Mouse (Mus musculus): ENCODE results near the gene BC017158.

The BC017158 gene

GRCm38 (mm10) chr7:128309776-128310175 is 11.8 kb upstream of the BC017158 start:
- in situ Hi-C loops (cut with MboI; ENCODE audit: low sequenced_read_pairs), result no loop called here

- in situ Hi-C loops (cut with MboI; ENCODE audit: low sequenced_read_pairs), result no loop called here
Measured at GRCm38 (mm10) chr7:128309216-128309615, 11.2 kb upstream of the BC017158 start.

- in situ Hi-C loops (cut with MboI; ENCODE audit: low sequenced_read_pairs), result no loop called here
Measured at GRCm38 (mm10) chr7:128307851-128308250, 9.9 kb upstream of the BC017158 start.

- in situ Hi-C loops (cut with MboI; ENCODE audit: low sequenced_read_pairs), result no loop called here
Measured at GRCm38 (mm10) chr7:128304907-128305306, 6.9 kb upstream of the BC017158 start.

- in situ Hi-C loops (cut with MboI; ENCODE audit: low sequenced_read_pairs), result no loop called here
Measured at GRCm38 (mm10) chr7:128304198-128304597, 6.2 kb upstream of the BC017158 start.

- in situ Hi-C loops (cut with MboI; ENCODE audit: low sequenced_read_pairs), result no loop called here
Measured at GRCm38 (mm10) chr7:128302151-128302550, 4.2 kb upstream of the BC017158 start.

GRCm38 (mm10) chr7:128300952-128301351 is 3.0 kb upstream of the BC017158 start:
- in situ Hi-C loops (cut with MboI; ENCODE audit: low sequenced_read_pairs), result no loop called here

GRCm38 (mm10) chr7:128298481-128299342 is 742 bp upstream of the BC017158 start:
- in situ Hi-C loops (cut with MboI; ENCODE audit: low sequenced_read_pairs), result no loop called here

- in situ Hi-C loops (cut with MboI; ENCODE audit: low sequenced_read_pairs), result no loop called here
Measured at GRCm38 (mm10) chr7:128297291-128297616, 716 bp downstream of the BC017158 start.

- in situ Hi-C loops (cut with MboI; ENCODE audit: low sequenced_read_pairs), result no loop called here
Measured at GRCm38 (mm10) chr7:128296514-128296913, 1.5 kb downstream of the BC017158 start.

- in situ Hi-C loops (cut with MboI; ENCODE audit: low sequenced_read_pairs), result no loop called here
Measured at GRCm38 (mm10) chr7:128294785-128295184, 3.2 kb downstream of the BC017158 start.

- in situ Hi-C loops (cut with MboI; ENCODE audit: low sequenced_read_pairs), result no loop called here
Measured at GRCm38 (mm10) chr7:128288923-128289544, 8.9 kb downstream of the BC017158 start.

GRCm38 (mm10) chr7:128285060-128285459 is 12.9 kb downstream of the BC017158 start:
- in situ Hi-C loops (cut with MboI; ENCODE audit: low sequenced_read_pairs), result no loop called here

- in situ Hi-C loops (cut with MboI; ENCODE audit: low sequenced_read_pairs), result no loop called here
Measured at GRCm38 (mm10) chr7:128284047-128284446, 13.9 kb downstream of the BC017158 start.

GRCm38 (mm10) chr7:128282532-128283244 is 15.3 kb downstream of the BC017158 start:
- in situ Hi-C loops (cut with MboI; ENCODE audit: low sequenced_read_pairs), result no loop called here

GRCm38 (mm10) chr7:128281765-128282164 is 16.2 kb downstream of the BC017158 start:
- in situ Hi-C loops (cut with MboI; ENCODE audit: low sequenced_read_pairs), result no loop called here

GRCm38 (mm10) chr7:128279750-128280149 is 18.2 kb downstream of the BC017158 start:
- in situ Hi-C loops (cut with MboI; ENCODE audit: low sequenced_read_pairs), result no loop called here

- in situ Hi-C loops (cut with MboI; ENCODE audit: low sequenced_read_pairs), result no loop called here
Measured at GRCm38 (mm10) chr7:128276051-128276450, 21.9 kb downstream of the BC017158 start.

GRCm38 (mm10) chr7:128271496-128271895 is 26.5 kb downstream of the BC017158 start:
- in situ Hi-C loops (cut with MboI; ENCODE audit: low sequenced_read_pairs), result no loop called here

- in situ Hi-C loops (cut with MboI; ENCODE audit: low sequenced_read_pairs), result no loop called here
Measured at GRCm38 (mm10) chr7:128270431-128270850, 27.5 kb downstream of the BC017158 start.

- in situ Hi-C loops (cut with MboI; ENCODE audit: low sequenced_read_pairs), result no loop called here
Measured at GRCm38 (mm10) chr7:128267813-128268212, 30.2 kb downstream of the BC017158 start.

- in situ Hi-C loops (cut with MboI; ENCODE audit: low sequenced_read_pairs), result no loop called here
Measured at GRCm38 (mm10) chr7:128267391-128267790, 30.6 kb downstream of the BC017158 start.
